Mouse (Mus musculus): ENCODE data around the gene Aspscr1. TPM values are rescaled to one million over a fixed set of nuclear protein-coding genes. Genes with fewer than 3 reads are reported as not detected.
"Not testable (repeated sequence)": the region's sequence is repeated elsewhere in the genome, so short reads cannot be mapped to it uniquely, and the experiment has no call there.

Gene Aspscr1
- polyA plus RNA-seq, 2 experiments from 2014 or later = 82.3 to 134 TPM

DNA sequence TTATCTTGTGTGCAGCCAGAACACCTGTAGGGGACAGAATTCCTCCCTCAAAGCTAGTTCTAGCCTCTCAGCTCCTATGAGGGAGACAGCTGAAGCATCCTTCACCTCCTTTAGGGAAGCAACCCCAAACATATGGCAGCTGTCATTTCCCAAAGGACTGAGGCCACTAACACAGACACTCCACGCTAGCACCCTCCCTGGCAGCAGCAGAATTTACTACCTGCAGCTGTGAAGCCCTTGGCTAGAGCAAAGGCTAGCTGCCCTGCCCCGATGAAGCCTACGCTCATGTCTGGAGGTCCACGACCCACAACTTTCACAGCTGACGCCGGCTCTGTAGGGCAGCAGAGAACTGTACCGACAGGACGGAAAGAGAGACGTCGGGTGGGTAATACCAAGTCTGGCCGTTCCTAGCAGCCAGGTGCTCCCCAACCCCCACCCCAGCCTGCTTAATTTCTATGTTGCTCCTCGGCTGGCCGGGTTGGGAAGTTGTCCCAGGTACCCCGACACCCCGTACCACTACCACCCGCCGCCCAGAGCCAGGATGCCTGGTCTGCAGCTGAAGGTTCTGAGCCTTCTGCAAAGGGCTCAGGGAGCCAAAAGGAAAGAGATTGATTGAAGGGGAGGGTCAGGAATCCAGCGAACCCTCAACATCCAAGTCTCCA lies 29.7 kb upstream of the Aspscr1 start:
- peak; percentile 38 for ATAC-seq

DNA sequence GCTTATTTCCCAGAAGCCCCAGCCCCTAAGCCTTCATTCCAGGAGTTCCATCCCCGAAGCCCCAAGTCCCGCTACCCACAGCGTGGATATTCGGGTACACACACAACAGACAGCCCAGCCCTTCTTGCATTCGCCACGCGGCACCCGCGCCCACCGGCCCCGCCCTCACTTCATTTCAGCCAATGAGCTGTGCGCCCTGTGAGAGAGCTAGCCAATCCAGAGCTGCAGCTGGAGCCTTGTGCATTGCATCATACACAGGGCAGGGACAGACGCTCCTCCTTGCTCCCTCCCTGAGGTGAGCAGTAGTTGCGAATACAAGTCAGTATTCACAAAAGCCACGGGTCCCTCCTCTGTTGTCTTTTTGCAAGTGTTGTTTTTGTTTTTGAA lies 29.2 kb upstream of the Aspscr1 start, which contains the start of gene Pycr1:
TSS of gene Pycr1 (minus strand) at position 169 of the 387 bp plus-strand sequence.
- ATAC-seq = peak; percentile 100

DNA sequence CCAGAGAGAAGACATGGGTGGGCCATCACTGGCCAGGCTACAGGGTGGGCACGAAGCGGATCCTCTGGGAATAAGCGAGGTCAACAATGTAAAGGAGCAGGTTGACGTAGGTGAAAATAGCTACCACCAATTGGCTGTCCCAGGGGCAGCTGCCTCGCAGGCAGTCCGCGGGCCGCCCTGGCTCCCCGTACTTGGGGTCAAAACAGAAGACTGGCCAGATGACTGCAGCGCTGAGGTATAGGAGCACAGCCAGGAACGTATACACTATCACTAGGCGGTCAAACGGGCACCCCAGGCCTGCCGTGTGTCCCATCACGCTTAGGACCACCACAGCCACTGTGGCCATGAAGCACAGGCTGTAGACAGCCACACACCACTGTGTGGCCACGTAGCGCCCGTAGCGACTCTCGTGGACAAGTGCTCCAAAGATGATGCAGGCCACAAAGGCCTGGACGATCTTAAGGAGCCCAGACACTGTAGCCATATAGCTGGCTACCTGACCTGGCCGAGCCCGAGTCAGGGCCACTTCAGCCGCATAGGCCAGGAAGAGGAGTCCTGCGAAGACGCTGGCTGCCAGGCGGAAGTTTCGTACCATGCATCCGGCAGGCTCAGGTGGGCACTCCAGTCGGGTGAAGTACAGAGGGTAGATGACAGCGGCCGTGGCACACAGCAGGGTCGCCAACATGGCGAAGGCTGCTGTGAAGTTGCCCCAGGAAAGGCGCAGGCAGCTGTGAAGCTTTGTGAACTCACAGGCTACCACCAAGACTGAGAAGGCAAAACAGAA lies 25.5 kb upstream of the Aspscr1 start:
- no peak for ATAC-seq

DNA sequence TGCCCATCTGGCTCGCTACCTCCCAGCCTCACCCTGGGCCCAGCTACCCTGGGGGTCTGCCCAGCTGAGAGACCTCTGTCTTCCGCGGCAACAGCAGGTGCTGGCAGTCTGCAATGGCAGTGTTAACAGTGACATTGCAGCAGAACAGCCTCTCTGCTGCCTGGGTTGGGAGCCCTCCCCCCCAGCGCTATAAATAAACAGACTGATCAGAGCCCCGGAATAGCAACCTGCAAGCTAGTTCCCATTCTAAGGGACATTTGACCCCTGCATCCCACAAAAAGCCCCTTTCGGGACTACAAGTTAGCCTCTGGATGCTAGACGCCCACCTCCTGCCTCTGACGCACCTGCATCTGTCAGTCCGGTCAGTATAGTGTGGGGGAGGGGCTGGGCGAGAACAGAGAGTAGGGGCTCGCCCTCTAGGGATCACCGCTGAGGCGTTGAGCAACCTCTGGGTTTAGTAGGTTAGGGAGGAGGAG lies 24.7 kb upstream of the Aspscr1 start, which contains the start of gene Myadml2:
TSS of gene Myadml2 (minus strand) at position 158 of the 476 bp plus-strand sequence.
- ATAC-seq = no peak

DNA sequence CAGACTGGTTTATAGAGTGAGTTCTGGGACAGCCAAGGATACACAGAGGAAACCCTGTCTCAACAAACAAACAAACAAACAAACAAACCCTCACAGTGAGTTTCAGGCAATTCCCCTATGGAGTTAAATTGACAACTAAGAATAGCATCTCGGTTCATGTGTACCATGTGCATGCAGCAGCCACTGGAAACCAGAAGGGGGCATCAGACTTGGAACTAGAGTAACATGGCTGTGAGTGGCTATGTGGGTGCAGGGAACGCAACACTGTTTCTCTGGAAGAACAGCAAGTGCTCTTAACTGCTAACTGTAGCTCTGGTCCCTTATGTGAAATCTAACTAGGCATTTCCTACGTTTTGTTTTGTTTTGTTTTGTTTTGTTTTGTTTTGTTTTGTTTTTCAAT lies 20.9 kb upstream of the Aspscr1 start:
- no peak for ATAC-seq

DNA sequence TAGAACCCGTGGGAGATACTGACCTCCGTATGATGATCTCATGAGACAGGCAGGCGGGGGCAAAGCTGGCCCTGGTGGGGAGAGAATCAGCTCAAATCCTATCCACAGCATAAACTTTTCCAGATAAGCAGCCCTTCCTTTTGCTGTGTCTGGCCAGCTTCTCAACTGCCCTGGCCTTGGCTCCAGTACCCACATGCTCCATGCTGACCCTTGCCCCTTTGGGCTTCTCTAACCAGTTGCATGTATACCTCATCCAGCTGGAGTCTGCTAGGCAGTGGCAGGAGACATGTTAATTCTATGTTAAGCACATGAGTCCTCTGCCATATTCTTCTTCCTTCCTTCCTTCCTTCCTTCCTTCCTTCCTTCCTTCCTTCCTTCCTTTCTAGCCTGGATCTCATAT lies 18.0 kb upstream of the Aspscr1 start:
- ATAC-seq = no peak

DNA sequence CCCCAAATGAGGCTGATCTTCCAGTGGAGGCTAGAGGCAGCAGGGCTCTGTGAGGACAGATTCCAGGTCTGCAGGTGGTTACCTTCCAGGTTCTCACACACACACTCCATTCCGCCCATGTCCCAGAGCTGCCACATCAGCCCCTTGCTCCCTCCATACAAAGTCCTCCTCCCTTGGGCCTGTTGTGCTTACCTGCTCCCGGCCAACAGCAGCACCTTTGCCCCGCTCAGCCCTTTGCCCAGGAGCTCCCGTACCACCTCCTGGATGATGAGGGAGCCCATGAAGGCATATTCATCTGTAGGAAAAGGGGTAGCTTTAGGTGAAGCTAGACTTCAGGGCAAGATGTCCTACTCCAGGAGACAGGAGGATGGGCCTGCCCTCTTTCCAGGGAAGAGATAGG lies 15.5 kb upstream of the Aspscr1 start:
- no peak for ATAC-seq

DNA sequence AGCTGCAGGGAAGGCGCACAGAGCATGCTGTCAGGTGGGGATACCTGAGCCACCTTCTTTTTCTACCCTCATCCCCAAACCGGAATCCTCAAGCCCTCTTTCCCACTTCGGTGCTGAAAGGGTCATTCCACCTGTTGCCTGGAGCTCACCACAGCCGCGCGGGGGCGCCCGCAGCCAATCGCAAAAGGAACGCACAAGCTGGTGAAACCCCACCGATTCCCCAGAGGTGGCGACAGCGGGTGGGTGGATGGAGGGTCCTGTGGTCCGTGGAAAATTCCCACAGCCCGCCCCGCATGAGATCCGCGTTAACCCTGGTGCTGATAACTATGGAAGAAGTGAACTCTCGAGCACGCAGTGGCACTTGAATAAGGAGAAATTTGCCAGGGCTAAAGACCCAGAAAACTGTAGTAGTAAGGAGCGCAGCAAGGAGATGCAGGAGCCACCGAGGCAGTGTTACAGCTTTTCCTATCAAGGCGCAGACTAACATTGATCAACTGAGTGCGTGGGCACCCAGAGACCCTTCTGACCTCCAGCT lies 13.8 kb upstream of the Aspscr1 start:
- ATAC-seq = peak; percentile 58

DNA sequence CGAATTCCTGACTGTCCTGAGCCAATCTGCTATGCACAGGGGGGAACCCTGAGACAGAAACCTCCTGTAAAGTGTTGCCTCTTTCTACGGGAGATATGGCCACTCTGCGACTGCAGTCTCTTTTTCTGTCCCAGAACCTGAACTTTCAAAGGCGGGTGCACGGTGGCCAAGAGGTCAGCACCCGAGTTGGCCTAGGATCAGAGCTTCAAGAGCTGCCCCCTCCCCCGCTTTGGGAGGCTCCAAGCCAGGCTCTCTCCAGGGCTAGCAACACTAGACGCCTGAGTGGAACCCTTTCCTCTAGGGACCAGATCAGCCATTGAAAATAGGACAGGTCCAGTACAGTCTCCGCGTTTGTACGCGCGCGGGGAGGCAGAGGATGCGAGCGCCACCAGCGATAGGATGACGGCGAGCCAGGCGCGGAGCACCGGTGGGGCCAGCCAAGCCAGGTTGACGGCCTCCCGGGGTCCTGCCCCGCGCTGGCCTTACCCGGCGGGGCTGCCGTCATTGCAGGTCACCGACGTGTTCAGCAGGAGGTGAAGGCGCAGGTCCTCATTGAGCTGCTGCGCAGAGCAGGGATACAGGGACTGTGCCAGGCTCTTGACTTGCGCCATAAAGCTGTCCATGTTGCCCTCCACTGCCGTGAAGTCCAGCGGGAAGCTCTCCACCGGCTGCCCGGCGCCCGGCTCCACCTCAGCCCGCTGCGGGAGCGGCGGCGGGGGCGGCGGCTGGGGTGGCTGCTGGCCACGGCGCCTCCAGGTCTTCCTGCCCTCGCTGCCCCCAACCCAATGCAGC lies 13.1 kb upstream of the Aspscr1 start:
- ATAC-seq = no peak

DNA sequence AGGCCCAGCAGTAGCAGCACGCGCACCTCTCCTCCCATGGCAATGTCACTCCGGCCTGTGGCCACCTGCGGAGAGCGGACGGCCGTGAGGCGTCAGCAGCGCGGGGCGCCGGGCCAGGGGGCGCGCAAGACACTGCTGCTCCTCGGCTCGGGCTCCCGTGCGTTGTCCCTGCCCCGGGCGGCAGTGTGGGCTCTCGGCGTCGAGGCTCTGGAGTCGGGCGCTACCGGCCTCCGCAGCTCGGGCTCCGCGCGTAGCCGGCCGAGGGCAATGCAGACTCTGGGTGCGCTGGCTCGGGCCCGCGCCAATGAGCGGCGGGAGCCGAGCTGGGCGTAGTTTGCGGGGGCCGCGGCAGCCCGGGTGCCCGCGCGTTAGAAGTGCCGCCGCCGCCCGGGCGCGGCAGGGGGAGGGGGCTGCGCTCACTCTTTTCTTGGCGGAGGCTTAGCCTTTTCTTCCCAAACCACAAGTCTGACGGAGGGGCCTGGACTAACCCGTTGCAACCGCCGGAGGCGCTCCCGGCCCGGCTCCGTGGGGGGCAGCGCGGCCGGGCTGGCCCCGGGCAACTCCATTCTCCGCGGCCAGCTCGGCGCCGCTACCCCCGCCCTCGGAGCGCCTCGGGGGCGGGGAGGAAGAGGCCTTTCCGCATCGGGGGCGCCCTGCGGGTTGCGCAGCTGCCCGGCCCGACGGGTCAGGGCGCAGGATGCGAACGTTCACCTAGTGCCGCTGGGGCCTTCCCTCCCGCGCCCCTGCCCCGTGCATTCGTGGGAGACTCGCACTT lies 12.3 kb upstream of the Aspscr1 start:
- no peak for ATAC-seq

DNA sequence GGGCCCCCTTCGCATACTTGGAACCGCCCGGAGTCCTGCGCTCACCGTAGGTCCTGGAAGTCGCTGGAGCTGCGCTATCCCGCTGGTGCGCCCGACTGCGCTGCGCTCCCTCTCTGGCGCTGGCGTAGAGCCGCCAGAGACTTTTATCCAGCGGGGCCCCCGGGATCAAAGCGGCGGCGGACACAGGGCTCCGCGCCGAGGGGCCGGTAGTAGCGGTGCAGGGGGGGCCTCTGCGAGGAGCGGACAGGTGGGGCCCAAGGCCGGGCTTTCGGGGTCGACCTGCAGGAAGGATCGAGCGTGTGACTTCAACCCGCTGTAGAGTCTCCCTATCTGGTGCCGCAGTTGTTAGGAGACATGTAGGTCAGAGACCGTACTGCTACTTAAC lies 11.7 kb upstream of the Aspscr1 start, which contains the start of gene Notum:
TSS of gene Notum (minus strand) at position 100 of the 385 bp plus-strand sequence.
- ATAC-seq = no peak

DNA sequence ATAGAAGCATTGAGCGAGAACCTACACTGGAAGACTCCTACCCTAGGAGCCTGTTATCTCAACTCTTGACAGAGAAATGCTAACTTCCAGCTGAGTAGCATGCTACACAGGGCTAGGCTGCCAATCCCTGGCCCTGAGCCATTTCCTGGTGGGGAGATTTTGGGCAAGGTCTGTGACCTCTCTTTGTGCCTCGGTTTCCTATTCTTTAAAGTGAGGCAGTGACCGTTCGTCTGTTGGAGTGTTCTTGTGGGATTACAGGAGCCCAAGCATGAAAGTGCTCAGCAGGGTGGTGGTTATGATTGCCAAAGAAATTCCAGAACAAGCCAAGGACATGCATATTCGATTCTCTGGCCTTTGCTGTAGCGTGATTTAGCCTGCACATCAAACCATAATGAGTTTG lies 10.0 kb upstream of the Aspscr1 start:
- no peak for ATAC-seq

DNA sequence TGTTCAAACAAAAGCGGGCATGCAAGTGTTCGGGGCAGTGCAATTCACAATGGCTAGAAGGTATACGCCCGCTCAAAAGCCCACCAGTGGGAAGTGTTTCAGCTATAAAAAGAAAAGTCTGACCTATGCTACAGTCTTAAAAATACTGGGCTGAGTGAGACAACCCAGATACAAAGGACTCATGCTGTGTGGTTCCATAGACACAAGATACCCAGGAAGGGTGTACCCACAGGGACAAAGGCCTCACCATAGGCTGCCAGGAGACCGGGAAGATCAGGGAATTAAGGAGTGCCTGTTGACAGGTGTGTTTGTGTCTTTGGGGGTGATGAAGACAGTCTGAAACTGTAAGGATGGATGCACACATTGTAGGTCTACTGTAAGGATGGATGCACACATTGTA lies 9.1 kb upstream of the Aspscr1 start:
- no peak for ATAC-seq

DNA sequence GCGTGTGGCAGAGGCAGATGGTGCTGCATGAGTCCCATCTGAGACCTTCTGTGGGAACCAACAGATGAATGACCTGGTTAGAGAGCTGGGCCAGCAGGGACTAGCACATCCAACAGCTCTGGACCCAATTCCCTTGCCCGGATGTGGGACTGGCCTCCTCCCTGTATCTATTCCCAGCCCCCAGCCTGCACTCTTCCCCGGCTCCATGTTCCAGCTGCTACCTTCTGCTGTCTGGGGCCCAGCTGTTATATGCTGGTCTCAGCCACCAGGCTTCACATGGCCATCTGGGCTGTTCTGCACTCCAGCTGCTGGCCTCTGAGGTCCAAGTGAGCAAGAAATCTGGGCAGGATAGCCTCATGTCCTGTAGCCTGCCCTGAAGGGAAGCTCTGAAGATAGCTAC lies 7.4 kb upstream of the Aspscr1 start:
- no peak for ATAC-seq

DNA sequence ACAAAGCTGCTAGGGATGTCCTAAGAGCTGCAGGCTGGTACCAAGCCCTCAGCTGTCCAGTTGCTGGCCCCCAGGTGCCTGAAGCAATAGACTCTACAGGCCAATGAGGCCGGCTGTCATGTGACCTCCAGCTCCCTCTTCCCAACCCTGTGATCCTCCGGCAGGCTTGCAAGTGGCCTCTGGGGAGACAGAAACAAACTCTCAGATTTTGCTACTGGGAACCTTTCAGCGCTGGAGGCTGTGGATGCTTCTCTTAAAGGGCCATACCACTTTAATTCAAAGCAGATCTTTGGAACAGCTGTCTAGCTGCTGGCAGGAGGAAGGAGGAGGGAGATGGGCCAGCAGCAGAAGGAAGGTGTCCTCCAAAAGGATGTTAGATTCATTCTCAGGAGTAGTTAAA lies 6.2 kb upstream of the Aspscr1 start:
- no peak for ATAC-seq

DNA sequence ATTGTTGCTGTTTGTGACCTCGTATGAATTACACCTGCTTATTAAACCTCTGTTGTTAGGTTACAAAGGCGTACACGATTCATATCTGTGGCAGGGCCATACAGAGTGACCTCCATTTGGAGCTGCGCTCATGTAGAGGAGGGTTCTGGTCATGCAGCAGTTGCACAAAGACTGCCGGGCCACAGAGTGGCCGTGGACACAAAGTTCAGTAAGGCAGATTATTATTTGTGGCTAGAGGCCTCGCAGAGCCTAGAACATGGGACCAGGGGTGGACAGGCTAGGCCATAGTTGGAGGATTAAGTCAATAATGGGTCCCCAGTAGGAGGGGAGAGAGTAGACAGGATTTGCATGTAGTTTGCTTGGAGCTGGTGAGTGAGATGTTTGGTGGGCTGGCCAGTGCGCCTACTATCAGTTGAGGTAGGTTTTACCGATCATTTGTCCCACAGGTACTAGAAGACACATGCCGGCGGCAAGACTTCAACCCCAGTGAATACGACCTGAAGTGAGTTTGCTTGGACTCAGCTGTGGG lies 885 bp downstream of the Aspscr1 start:
- ATAC-seq = no peak

DNA sequence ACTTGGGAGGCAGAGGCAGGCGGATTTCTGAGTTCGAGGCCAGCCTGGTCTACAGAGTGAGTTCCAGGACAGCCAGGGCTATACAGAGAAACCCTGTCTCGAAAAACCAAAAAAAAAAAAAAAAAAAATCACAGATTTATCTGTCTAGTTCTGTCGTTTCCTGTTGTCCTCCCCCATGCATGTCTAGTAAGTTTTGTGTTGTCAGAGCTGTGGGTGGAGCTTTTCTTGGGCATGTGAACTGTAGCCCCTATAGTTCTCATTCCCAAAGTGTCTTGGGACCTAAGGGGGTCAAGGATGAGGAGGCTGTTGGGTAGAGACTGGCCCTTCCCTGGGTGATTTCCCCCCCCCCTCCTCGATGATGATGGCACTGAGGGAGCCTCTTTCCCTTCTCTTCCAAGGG lies 3.1 kb downstream of the Aspscr1 start:
- not testable (repeated sequence) for ATAC-seq

DNA sequence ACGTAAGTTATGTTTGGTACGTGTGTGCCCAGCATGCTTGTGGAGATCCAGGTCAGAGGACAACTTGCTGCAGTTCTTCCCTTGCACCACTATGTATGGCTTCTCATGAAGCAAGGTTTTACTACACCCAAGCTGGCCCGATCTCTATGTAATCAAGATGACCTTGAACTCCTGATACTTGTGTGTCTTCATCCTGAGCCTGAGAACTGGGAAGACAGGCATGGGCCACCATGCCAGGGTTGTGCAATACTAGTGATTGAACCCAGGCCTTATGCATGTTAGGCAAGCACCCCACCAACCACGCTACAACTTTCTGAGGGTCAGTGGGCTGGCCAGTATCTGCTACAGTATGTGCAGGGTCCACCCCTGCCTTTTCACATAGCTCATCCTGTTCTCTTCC lies 4.2 kb downstream of the Aspscr1 start:
- no peak for ATAC-seq

DNA sequence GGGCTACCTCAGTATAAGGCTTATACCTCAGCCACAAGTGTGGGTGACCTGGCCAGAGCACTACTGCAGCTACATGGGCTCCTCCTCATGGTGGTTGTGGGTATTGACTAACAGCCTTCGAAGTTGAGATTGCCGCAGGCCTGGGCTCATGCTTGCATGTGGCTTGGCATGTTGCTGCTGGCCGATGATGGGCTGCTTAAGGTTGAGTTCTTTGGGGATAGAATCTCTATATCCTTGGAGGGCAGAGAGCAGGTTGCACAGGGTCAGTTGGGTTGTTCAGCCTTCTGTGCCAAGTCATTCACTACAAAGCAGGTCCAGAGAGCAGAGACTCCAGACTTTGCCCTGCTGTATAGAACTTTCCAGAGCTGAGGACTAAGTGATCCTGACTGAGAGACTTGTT lies 7.1 kb downstream of the Aspscr1 start:
- ATAC-seq = peak; percentile 32

DNA sequence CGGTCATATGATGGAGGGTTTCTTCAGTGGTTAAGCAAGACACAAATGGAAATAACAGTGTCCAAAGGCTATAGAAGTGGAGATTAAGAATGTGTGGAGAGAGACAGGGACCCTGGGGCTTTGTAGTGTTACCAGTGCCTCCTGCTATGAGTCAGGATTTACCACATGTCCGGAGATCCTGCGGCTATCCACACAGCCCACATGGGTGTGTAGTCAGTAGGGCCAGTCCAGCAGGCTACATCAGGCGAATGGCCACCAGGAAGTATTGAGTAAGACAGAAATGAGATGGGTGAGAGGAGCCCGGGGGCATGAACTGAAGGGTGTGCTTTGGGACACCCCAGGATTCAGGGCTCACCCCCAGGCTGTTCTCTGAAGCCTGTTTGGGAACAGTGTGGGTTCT lies 9.9 kb downstream of the Aspscr1 start:
- ATAC-seq = no peak

DNA sequence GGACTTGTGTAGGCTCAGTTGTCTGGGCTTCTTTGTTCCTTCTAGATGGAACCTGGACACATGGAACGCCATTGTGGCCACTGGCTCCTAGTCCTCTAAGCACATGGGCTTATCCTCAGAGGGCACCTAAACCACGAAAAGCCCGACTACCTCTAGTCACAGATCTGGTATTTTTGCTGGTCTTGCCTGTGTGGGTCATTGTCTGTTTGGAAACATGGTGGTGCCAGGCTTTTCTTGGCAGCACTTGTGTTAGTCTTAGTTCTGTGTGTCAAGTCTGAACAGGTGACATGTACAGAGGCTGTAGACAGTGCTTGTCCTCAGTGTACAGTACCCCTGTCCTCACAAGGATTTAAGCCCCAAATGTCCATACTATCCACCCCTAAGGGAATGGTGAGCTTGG lies 10.8 kb downstream of the Aspscr1 start:
- ATAC-seq = no peak

DNA sequence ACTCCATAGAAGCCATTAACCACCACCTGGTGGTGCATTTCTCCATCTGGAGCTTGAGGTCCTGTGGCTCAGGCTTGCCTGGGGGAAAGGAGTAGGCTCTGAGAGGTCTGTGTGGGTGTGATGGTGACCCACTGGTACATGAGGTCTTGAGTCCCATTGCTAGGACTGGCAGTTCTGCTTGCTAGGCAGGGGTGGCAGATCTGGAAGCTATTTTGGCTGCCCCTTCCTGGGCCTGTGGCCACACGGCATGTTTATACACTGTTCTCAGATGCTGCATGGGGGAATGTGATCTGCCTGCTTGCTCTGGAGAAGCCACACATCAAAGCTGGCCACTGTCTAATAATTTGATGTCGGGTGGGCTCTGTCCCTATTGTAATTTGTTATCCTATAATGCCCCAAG lies 11.3 kb downstream of the Aspscr1 start:
- no peak for ATAC-seq

All from CD4-positive, CD25-positive, alpha-beta regulatory T cell, adult 4 months (primary cell).